Mouse (Mus musculus) megakaryocyte, embryonic 14.5 days (primary cell): Measurements from ENCODE around the gene Olfr60. TPM values are rescaled to one million over a fixed set of nuclear protein-coding genes. Genes with fewer than 3 reads are reported as not detected.

ENCODE experiments used
- H3K27me3 ChIP-seq: replicated peaks from 2 replicates; pipeline ENCODE3; 2012; ENCODE audit warnings: inconsistent platforms
- H3K36me3 ChIP-seq: replicated peaks from 2 replicates; pipeline ENCODE3; 2012; ENCODE audit warnings: low read length, inconsistent platforms, mixed read lengths
- H3K4me1 ChIP-seq: 2 replicates; pipeline ENCODE4 v1.6.1; 2012; ENCODE audit warnings: inconsistent platforms
- H3K4me3 ChIP-seq: replicated peaks from 2 replicates; pipeline ENCODE3; 2012; ENCODE audit warnings: moderate library complexity, mild to moderate bottlenecking, inconsistent platforms
- H3K9me3 ChIP-seq: 2 replicates; pipeline ENCODE4 v1.6.1; 2012; ENCODE audit warnings: inconsistent platforms
- FLI1 ChIP-seq: IDR thresholded peaks from 2 replicates; pipeline ENCODE4 v1.6.1; 2012; ENCODE audit warnings: low read length, inconsistent platforms, mixed read lengths
- GATA1 ChIP-seq: IDR thresholded peaks from 3 replicates; pipeline ENCODE4 v1.6.1; 2012; ENCODE audit warnings: mixed read lengths, low read length, inconsistent platforms, borderline replicate concordance
- polyA plus RNA-seq: library from polyadenylated mRNA; stranded (reverse); fragments of >175 nt; gene quantifications from 2 replicates; pipeline ENCODE4 v1.2.3, GENCODE M21; 2012; ENCODE audit warnings: low replicate concordance; ENCODE audit not compliant: insufficient read depth

Olfr60 gene
- polyA plus RNA-seq: not detected in 2 replicates

- no peaks in the 10 kb centered on the region; the same call in none of the 2 replicates for H3K9me3 ChIP-seq
- no peaks in the 10 kb centered on the region for H3K36me3 ChIP-seq
- TF ChIP-seq FLI1 (no peak), GATA1 (no peak)
- H3K27me3 ChIP-seq: no peaks in the 10 kb centered on the region
- no peak within 1 kb of the TSS for H3K4me3 ChIP-seq
- no peaks in the 10 kb centered on the region for H3K4me1 ChIP-seq
Observed at GRCm38 (mm10) chr7:140361571-140361970, at the start of gene Olfr60. Olfr60 (minus strand) TSS chr7:140361671.

DNA sequence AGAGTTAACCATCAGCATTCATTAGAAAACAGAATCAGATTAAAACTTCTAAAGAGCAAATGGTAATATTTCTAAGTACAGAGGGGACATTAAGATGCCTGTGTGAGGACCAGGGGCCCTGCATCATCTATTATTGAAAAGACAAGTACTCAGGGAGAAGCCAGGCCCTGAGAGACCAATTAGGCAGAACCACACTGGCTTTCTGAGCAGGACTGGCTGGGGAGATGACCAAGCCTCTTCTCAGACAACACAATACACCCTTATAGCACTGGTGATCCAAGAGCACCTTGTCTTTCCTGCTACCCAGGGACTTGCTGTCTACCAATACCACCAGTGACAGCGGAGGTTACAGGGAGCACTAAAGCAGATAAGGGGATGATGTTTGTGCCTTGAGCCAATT is 41.3 kb upstream of the Olfr60 start, which contains the start of gene Olfr531:
Gene Olfr531, minus strand, starts transcription at position 101 of the 400 bp plus-strand sequence.
- Histone ChIP-seq H3K27me3 (no peaks in the 10 kb centered on the region), H3K4me1 (no peaks in the 10 kb centered on the region), H3K36me3 (no peaks in the 10 kb centered on the region), H3K4me3 (no peak within 1 kb of the TSS), H3K9me3 (0 out of 2 replicates have a peak, but pooled peaks cover 2% of the 10 kb centered on the region)
- TF ChIP-seq GATA1 (no peak), FLI1 (no peak)

DNA sequence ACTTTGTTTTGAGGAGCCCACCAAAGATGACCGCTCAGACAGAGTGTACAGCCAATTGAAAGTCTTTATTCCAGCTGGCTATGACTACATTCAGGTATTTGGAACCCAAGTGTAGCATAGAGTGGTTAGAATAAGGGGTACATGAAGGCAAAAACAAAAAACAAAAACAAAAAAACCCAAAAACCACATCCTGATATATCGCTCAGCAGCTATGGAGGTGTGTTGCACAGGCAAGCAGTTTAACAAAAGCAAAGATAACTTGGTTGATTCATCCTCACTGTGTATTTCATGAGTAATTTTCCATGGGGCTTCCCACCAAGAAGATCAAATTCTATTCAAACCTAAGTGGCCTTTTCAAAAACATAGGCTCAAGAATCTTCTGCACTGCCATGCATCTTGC is 15.4 kb upstream of the Olfr60 start:
- TF ChIP-seq GATA1 (no peak), FLI1 (no peak)
- Histone ChIP-seq H3K27me3 (no peaks in the 10 kb centered on the region), H3K4me3 (no peak overlapping the region), H3K9me3 (no peaks in the 10 kb centered on the region), H3K4me1 (no peaks in the 10 kb centered on the region), H3K36me3 (no peaks in the 10 kb centered on the region)

DNA sequence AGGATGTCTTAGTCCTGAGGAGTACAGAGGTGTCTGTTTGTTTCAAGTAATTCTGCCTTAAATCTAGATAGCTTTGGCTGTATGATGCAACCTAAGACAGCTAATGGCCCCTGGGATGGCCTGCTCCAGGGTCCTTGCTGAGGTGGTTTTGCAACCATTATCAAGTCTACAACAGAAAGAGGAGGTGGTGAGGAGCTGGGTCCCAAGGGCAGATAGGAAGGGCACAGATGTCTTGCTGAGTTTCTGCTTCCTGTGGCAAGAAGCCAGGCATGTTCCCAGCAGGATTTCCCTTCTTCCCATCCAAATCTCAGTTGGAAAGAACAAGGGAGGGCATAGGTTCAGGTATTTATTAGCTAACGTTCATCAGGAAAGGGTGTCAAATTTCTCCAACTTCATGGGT is 14.8 kb upstream of the Olfr60 start, which contains the start of gene Olfr530:
Gene Olfr530, minus strand, starts transcription at position 101 of the 400 bp plus-strand sequence.
- Histone ChIP-seq H3K27me3 (no peaks in the 10 kb centered on the region), H3K9me3 (no peaks in the 10 kb centered on the region), H3K36me3 (no peaks in the 10 kb centered on the region), H3K4me1 (no peaks in the 10 kb centered on the region), H3K4me3 (no peak within 1 kb of the TSS)
- TF ChIP-seq GATA1 (no peak), FLI1 (no peak)

DNA sequence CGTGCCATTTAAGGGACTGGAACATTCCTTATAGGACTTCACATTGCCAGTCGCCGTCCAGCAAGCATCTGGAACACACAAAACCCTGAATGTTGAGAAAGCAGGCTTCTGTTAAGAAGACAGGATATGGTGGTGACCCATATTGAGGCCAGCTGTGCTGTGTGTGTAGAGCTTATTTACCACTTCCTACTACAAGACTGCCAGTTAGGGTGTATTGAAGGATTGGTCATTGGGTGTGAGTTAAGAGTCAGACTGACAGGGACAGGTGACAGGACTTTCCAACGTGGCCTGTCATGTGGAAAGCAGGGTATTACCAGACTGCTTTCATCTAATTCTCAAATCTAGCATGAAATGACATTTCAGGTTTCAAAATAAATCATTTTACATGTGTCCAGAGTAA is 12.8 kb upstream of the Olfr60 start:
- Histone ChIP-seq H3K36me3 (no peaks in the 10 kb centered on the region), H3K9me3 (no peaks in the 10 kb centered on the region), H3K4me1 (no peaks in the 10 kb centered on the region), H3K27me3 (no peaks in the 10 kb centered on the region), H3K4me3 (no peak overlapping the region)
- TF ChIP-seq GATA1 (no peak), FLI1 (no peak)

- no peaks in the 10 kb centered on the region for H3K9me3 ChIP-seq
- H3K27me3 ChIP-seq: peaks cover 2% of the 10 kb centered on the region
- no peaks in the 10 kb centered on the region for H3K36me3 ChIP-seq
Observed at GRCm38 (mm10) chr7:140333717-140334116, 27.8 kb downstream of the Olfr60 start, which contains the start of gene Olfr527. Olfr527 (plus strand) TSS chr7:140334017.

GRCm38 (mm10) chr7:140329766-140330304 is 31.6 kb downstream of the Olfr60 start:
- Histone ChIP-seq H3K4me3 (no peak overlapping the region), H3K4me1 (no peaks in the 10 kb centered on the region), H3K36me3 (no peaks in the 10 kb centered on the region), H3K27me3 (peaks cover 2% of the 10 kb centered on the region), H3K9me3 (no peaks in the 10 kb centered on the region)
- TF ChIP-seq GATA1 (no peak), FLI1 (no peak)

More at GRCm38 (mm10) chr7:140333717-140334116, 27.8 kb downstream of the Olfr60 start, which contains the start of gene Olfr527:
- Histone ChIP-seq H3K4me3 (no peak within 1 kb of the TSS), H3K4me1 (no peaks in the 10 kb centered on the region)
- TF ChIP-seq FLI1 (no peak), GATA1 (no peak)

- H3K27me3 ChIP-seq: no peaks in the 10 kb centered on the region
Observed at GRCm38 (mm10) chr7:140321135-140321534, 40.3 kb downstream of the Olfr60 start.

GRCm38 (mm10) chr7:140320558-140320957 is 40.9 kb downstream of the Olfr60 start, which contains the start of gene Olfr525:
Olfr525 (plus strand) TSS chr7:140320858.
- Histone ChIP-seq H3K36me3 (no peaks in the 10 kb centered on the region), H3K4me1 (no peaks in the 10 kb centered on the region), H3K4me3 (no peak within 1 kb of the TSS), H3K27me3 (no peaks in the 10 kb centered on the region), H3K9me3 (no peaks in the 10 kb centered on the region)
- TF ChIP-seq GATA1: no peak

More at GRCm38 (mm10) chr7:140321135-140321534, 40.3 kb downstream of the Olfr60 start:
- Histone ChIP-seq H3K36me3 (no peaks in the 10 kb centered on the region), H3K4me1 (no peaks in the 10 kb centered on the region), H3K9me3 (no peaks in the 10 kb centered on the region), H3K4me3 (no peak overlapping the region)
- TF ChIP-seq FLI1: no peak
- no peak for TF ChIP-seq GATA1

GRCm38 (mm10) chr7:140319861-140320385 is 41.5 kb downstream of the Olfr60 start:
- TF ChIP-seq FLI1 (no peak), GATA1 (no peak)
- no peaks in the 10 kb centered on the region for H3K9me3 ChIP-seq
- no peaks in the 10 kb centered on the region for H3K4me1 ChIP-seq
- H3K36me3 ChIP-seq: no peaks in the 10 kb centered on the region
- no peak overlapping the region for H3K4me3 ChIP-seq
- no peaks in the 10 kb centered on the region for H3K27me3 ChIP-seq
